Mouse (Mus musculus): ENCODE measurements at regions not wholly inside any gene's neighbourhood (a gene's known extent, or its start where the extent isn't known, plus 50 kb on each side); places are given as distances from the start of the nearest gene placed in this dataset.
A peak's percentile ranks its signal among the peaks of the same experiment; 100 is the strongest.

DNA sequence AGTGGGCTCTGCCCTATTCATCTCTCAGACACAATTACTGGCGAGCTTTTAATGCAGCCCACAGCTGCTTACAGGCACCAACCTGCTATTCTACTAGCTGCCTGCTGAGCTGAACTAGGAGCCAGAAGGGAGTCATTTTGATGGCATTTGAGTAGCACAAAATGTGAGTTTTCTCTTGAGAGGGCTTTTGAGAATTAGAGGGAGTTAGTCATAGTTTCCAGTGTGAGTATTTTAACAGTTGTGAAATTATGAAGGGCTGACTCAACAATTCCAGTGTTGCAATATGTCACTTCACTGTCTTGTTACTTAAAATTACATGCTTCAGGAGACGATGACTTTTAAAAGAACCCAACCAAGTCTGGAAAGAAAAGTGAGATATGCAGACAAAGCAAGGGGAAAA is 54.4 kb upstream of the Ly86 start:
- DNase-seq = peak; percentile 3 to 13

GRCm38 (mm10) chr13:37288993-37289392 is 56.0 kb upstream of the Ly86 start:
- no peak for DNase-seq

DNA sequence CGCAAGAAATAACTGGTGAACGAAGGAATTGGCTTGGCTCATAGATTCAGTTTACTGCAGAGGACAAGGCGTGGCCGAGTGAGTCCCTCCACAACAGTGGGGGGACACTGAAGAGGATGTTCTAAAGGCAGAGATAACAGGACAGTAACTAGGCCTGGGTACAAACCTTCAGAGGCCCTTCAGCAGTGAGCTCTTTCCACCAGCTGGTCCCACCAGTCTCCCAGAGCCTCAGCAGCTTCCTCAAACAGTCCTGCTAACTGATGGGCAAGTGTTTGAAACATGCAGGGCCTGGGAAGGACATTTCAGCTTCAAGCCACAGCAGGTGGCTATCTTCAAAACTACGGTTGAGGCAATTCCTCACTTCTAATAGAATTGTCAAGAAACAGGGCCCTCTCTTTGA is 62.5 kb upstream of the Ly86 start:
- DNase-seq = no peak

- DNase-seq = no peak
Measured at GRCm38 (mm10) chr13:37279078-37279789, 65.8 kb upstream of the Ly86 start.

DNA sequence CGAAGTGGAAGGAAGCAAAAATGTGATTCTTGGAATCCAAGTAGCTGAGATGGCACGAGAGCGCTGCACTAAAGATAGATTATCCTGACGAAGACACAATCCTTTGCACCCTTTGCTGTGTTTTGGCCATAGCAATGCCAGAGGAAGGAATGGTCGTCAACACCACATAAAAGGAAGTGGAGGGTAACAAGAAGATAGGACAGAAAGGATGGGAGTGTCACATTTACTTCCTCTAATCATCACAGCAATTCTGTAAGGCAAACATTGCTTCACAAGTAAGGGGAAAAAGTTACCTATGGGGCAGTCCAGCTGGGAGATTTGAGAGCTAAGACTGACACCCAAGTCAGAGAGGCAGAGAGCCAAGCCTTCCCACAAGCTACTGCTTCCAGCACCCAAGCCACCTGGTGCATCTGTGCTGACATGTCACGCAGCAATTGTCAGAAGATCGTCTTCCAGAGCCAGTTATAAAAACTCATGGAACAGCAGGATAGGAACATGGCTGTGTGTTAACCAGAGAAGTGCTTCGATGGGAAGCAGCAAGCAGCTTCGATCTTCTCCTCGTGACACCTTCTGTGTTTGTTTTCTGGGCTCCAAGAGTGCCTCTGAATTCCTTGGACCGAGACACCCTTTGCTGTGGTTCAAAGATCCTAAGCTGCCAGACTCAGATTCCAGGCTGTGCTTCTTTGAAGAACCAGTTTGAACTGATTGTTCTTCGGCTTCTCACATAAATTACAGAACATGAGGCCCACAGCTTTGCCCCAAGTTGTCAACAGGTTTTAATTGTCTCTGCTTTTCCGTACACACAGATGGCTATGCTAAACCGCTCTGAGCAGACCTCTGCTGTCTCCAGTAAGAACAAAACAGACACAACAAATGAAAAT is 95.2 kb upstream of the Ly86 start:
- DNase-seq = peak; percentile 30 to 34

DNA sequence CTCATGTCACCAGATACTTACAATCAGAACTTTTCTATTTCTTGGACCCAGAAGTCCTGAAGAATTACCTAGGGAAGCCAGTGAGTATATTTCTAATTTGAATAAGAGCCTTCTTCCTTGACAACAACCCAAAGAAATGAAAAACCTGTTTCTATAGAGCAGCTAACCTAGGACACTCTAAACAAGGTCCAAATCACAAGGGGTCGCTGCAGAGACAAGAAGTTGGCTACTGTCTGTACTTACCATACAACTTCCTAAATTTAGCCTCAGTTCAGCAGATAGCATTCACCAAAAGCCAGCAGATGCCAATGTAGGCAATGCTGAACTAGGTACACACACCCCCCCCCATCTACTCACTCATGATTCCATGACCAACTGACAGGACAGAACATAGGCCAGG is 96.3 kb upstream of the Ly86 start:
- no peak for DNase-seq

GRCm38 (mm10) chr13:37240048-37240447 is 105.0 kb upstream of the Ly86 start:
- no peak for DNase-seq

GRCm38 (mm10) chr13:37237285-37237684 is 107.7 kb upstream of the Ly86 start:
- no peak for DNase-seq

DNA sequence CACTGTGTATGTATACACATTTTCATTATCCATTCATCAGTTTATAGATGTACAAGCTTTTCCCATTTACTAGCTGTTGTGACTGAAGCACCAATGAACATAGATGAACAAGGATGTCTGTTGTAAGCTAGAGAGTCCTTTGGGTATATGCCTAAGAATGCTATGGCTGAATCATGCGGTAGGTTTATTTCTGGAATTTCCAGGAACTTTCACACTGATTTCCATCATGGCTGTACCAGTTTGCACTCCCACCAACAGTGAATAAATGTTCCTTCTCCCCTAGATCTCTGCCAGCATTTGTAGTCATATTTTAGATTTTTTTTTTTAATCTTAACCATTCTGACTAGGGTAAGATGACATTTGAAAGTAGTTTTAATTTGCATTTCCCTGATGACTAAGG is 119.2 kb upstream of the Ly86 start:
- no peak for DNase-seq

- no peak for DNase-seq
Measured at GRCm38 (mm10) chr13:37220436-37220835, 124.6 kb upstream of the Ly86 start.

- DNase-seq = no peak
Measured at GRCm38 (mm10) chr13:37218596-37218995, 126.4 kb upstream of the Ly86 start.

GRCm38 (mm10) chr13:37214590-37215282 is 130.3 kb upstream of the Ly86 start:
- peak; percentile 12 to 29 for DNase-seq

DNA sequence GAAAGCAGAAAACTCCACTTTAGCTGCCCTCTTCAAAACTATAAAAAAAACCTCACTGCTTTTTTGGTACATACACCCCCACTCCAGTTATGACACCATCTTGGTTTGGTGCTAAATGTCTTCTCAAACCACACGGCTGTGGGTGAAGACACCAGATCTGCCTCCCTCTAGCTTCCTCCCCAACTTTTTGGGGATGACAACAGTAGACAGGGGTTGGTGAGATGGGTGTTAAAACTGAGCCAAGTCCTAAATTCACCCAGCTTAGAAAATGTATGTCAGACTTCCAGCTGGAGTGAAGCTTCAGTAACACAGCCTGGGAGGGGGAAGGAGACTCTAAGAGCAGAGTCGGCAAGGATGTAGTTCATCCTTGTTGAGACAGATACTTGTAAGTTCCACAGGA is 147.1 kb upstream of the F13a1 start:
- no peak for DNase-seq

DNA sequence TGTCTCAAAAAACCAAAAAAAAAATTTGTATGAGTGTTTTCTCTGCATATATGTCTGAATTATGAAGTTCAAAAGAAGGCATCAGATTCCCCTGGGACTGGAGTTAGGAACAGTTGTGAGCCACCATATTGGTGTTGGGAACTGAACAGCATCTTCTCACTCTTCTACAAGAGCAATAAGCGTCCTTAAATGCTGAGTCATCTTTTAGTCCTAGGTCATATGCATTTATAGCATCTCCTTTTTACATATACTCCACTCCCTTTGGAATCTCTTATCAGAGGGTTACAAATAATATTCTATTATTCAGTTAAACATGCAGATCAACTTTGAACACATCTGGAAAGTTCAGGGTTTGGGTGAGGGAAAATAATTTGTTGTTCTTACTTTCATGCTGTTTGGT is 145.8 kb upstream of the F13a1 start:
- no peak for DNase-seq

- peak; percentile 8 to 10 for DNase-seq
Measured at GRCm38 (mm10) chr13:37181169-37181787, 131.2 kb upstream of the F13a1 start.

- no peak for DNase-seq
Measured at GRCm38 (mm10) chr13:37176526-37176925, 126.5 kb upstream of the F13a1 start.

- DNase-seq = no peak
Measured at GRCm38 (mm10) chr13:37175997-37176396, 126.0 kb upstream of the F13a1 start.

- DNase-seq = peak; percentile 7 to 11
Measured at GRCm38 (mm10) chr13:37158831-37159522, 108.9 kb upstream of the F13a1 start.

GRCm38 (mm10) chr13:37157808-37158207 is 107.8 kb upstream of the F13a1 start:
- DNase-seq = no peak

GRCm38 (mm10) chr13:37151835-37152516 is 101.9 kb upstream of the F13a1 start:
- DNase-seq = no peak

GRCm38 (mm10) chr13:37149961-37150360 is 99.9 kb upstream of the F13a1 start:
- DNase-seq = no peak

Data from layer of hippocampus, postnatal 36 days (tissue).